Mouse (Mus musculus) embryo, embryonic 10 days (tissue): ENCODE results near the gene Syt12.

Source experiments
- DNase-seq: peaks from one replicate; pipeline ENCODE4 v3.0.0-alpha.2; 2015; ENCODE audit warnings: low spot score

The Syt12 gene

DNA sequence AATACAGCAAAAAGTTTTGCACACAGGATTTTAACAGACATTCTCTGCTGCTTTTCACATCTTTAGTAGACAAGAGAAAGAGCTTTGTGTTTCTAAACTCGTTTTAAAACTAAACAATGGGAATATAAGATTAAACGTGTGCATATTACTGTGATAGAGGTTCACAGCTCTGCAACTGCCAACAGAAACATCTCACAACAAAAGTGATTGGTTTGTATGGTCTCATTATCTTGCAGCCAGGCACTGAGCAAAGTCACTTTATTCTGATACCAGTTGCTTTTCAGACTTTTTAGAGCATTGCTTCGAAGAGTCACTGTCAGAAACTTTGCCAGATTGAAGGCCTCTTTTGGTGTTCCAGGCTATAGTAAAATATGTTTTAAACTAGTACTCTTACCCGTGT lies 78.3 kb downstream of the Syt12 start:
- DNase-seq: no peak

DNA sequence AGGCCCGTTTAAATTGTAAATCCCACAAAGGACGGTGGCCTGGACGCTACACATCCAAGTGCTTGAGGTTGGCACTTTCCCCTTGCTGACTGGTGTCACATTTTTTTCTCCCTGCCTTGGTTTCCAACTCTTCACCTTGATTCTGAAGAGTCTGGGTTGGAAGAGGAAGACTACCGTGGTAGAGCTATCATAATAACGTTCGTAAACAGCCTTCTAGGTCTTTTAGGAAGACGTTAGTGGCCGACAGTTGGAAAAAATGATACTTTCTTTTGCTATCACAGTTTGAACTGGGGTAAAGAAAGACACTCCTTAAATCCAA lies 78.7 kb downstream of the Syt12 start:
- DNase-seq: no peak

DNA sequence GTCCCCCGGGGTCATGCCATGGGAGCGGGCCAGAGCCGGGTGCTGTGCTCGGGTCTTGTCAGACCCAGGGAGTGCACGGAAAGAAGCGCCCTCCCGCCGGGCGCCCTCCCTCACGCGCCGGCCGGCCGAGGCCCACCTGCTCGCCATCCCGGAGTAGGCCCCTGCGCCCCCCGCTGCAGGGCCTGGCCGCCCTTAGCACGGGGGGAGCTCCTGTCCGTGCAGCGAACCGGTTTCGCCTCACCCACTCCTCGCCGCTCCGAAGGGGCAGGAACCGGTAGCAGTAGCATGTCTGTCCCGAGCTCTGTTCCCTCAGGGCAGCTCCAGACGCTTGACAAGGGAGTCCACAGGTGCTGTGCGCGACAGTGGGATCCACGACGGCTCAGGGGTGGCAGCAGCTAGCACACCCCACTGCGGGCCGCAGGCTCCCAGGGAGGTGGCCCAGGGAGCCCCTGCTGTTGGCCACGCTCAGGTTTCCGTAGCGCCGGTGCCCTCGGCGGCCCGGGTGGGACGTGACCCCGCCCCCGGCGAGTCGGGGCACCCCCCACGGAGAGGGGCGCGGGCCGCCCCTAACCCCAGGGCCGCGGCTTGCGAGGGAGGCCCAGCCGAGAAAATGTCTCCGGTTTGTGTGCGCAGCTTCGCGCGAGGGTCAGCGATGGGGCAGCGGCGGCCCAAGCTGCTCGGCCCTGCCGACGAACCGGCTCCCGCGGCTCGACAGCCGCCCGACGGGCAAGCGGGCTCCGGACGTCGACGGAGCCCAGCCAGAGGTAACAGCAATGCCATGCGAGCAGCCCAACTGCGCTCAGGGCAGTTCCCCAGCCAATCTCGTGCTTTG lies 79.2 kb downstream of the Syt12 start, which contains the start of gene Kdm2a:
Gene Kdm2a (minus strand): TSS at position 488 of the 832 bp plus-strand sequence.
- peak; percentile 66 for DNase-seq

DNA sequence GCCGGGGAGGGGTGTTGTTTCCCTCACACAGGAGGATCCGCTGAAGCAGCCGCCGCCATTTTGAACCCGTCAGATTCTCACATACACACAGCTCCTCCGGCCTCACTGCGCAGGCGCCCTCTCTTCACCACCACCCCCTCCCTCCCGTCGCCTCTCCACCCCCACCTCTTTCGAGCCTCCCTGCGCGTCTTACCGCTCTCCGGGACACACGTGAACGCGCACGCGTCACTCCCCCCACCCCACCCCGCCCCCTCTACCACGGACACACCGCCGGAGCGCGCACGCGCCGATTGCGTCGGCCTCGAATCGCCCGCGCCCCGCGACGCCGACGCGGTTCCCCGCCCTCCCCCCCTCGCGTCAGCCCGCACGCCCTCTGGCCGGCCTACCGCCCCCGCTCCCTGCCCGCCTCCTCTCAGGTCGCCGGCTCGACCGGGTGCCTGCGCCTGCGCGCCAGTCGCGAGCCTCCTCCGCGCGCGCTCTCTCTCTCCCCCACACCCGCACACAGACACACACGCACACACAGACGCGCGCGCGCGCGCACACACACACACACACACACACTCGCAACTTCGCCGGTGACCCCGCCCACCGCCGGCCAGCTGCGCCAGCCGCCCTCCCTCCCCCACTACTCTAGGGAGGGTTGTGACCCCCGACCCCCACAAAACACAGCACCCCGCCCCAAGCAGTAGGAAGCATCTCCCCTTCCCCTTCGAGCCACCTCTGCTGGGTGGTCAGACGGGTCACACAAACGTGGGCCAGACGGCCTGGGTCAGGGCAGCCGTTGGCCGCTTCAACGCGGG lies 80.0 kb downstream of the Syt12 start:
- peak; percentile 98 for DNase-seq

DNA sequence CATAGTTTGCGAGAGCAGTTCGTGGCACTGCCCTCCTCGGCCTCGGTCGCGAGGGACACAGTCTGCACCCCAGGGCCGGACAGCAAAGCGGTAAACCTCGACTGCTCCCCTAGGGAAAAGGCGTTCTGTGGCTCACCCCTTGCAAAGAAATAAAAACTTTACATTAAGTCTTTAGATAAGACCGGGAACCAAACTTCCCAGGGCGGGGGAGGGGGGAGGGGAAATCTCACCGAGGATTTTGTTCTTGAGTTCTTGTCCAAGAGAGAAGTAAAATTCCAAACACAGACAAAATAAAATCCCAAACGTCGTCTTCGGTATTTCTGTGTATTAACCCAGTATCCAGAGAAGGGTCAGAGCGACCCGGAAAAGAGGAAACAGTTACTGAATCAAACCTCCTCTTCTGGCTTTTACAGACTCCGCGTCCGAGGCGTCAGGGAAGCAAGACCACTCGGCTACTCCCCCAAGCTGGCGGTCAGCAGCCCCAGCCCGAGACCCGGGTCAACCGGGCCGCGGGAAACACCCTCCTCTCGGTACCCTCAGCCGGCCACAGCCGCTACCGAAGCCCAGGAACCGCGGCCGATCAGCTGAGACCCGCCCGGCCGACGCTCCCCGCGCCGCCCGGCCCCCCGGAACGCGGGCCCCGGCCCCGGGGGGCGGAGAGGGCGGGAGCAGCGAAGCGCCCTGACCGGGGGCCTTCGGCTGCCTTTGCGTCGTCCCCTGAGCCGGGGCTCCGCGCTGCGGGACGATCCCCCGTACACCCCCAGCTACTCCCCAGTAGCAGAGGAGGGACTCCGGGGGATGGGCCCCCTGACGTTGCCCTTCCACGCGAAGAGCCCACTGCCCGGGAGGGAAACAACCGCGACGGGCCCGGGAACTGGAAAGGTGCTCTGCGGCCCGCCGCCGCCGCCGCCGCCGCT lies 80.9 kb downstream of the Syt12 start:
- DNase-seq: peak; percentile 32
